Mouse (Mus musculus): ENCODE measurements around the gene Gap43.

DNA sequence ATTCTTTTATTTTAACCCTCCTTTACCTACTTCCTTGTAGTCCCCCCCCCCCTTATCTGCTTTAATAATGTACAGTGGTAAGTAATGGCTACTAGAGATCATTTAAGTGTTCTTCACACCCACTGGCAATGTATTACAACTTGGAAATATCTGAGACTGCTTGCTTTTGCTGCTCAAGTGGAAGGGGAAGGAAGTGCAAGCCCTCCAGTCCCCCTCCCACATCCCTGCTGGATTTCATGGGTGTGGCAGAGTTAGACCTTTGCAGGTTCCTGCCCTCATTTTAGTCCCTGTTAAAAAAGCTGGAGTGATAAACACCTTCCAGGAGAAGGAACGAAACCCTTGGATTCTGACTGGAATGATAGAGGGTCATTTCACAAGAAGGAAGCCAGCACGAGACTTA lies 2.8 kb downstream of the Gap43 start:
- TF ChIP-seq CTCF (IDR thresholded peaks at IDR 0.05; ENCODE audit: borderline replicate concordance, extremely low read depth, insufficient read depth, insufficient read length) (peak; percentile 44; the same call in 1 of the 2 replicates), POLR2A (IDR thresholded peaks at IDR 0.05; ENCODE audit: borderline replicate concordance, extremely low read depth, insufficient read depth, insufficient read length, poor library complexity, severe bottlenecking) (no peak)
